Comparison of ENCODE assay signal across 15 mouse cellular contexts in the genomic region with DNA sequence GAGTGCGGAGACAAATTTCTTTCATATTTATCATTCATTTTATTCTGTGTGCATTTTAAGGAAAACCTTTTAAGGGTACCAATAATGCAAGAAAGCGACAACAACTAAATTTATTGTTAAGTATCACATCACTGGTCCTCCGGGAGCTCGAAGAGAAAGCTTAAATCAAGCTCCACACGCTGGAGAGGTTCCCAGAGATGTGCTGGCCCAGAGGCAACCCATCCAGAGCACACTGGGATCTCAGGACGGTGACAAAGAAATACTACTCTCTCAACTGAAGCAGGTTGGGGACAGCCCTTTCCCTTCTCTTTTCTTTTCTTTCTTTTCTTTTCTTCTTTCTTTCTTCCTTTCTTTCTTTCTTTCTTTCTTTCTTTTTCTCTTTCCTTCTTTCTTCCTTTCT.
DNase-seq lines count a peak whose midpoint lies in the region; ATAC-seq and TF ChIP-seq lines count a peak whose summit lies in the region.
"Had no signal": no experiment of that assay in that cellular context is flagged by ENCODE, and none has a peak within 500 bp of the region (broad histone marks: within the 10 kb centered on the region; RNA-seq: fewer than 3 reads in every experiment).

No protein-coding gene starts in this region.

- peak; percentile 42 for DNase-seq in gastrocnemius, adult 18-20 months (ENCODE audit: low spot score)
- no peak for DNase-seq in gastrocnemius, adult 8-10 months (ENCODE audit: low spot score in 2 of 2)
- DNase-seq in lung, embryonic 14.5 days, result no peak
- DNase-seq in lung, postnatal 14 days, result no peak
- no peak for DNase-seq in frontal cortex, postnatal 14 days (ENCODE audit: low spot score in 2 of 2)
- DNase-seq: adrenal gland, postnatal 36 days; thymus, postnatal 4 days had no signal

- H3K9me3 ChIP-seq in lung, embryonic 14.5 days (ENCODE audit: low read depth, low read length), result no peaks in the 10 kb centered on the region
- no peaks in the 10 kb centered on the region for H3K9me3 ChIP-seq in forebrain, embryonic 15.5 days
- H3K9me3 ChIP-seq in midbrain, embryonic 13.5 days, result no peaks in the 10 kb centered on the region
- H3K9me3 ChIP-seq: heart, embryonic 13.5 days; hindbrain, embryonic 15.5 days had no signal

- H3K27ac ChIP-seq in lung, embryonic 14.5 days (ENCODE audit: low read depth), result 0 out of 2 replicates have a peak overlapping the region, but pooled peaks have one; percentile 3
- peak overlapping the region; percentile 70 for H3K27ac ChIP-seq in forebrain, embryonic 15.5 days (replicated peaks)
- peak overlapping the region; percentile 51; the same call in 1 of the 2 replicates for H3K27ac ChIP-seq in midbrain, embryonic 13.5 days
- H3K27ac ChIP-seq: heart, embryonic 13.5 days; hindbrain, embryonic 15.5 days; left cerebral cortex, adult 2 months; liver, embryonic 14.5 days had no signal

- H3K4me2 ChIP-seq in lung, embryonic 14.5 days, result no peak overlapping the region
- H3K4me2 ChIP-seq in forebrain, embryonic 15.5 days (replicated peaks), result no peak overlapping the region
- no peak overlapping the region for H3K4me2 ChIP-seq in midbrain, embryonic 13.5 days (replicated peaks)
- H3K4me2 ChIP-seq: heart, embryonic 13.5 days; hindbrain, embryonic 15.5 days had no signal

- H3K27me3 ChIP-seq in lung, embryonic 14.5 days (ENCODE audit: insufficient read depth, low read length), result no peaks in the 10 kb centered on the region
- H3K27me3 ChIP-seq in forebrain, embryonic 15.5 days, result no peaks in the 10 kb centered on the region
- no peaks in the 10 kb centered on the region for H3K27me3 ChIP-seq in midbrain, embryonic 13.5 days
- H3K27me3 ChIP-seq: CH12.LX; heart, embryonic 13.5 days; hindbrain, embryonic 15.5 days had no signal

- no peak overlapping the region for H3K4me3 ChIP-seq in lung, embryonic 14.5 days (ENCODE audit: low read depth, low read length)
- no peak overlapping the region for H3K4me3 ChIP-seq in forebrain, embryonic 15.5 days
- H3K4me3 ChIP-seq in midbrain, embryonic 13.5 days (replicated peaks), result no peak overlapping the region
- H3K4me3 ChIP-seq: heart, embryonic 13.5 days; hindbrain, embryonic 15.5 days; left cerebral cortex, adult 2 months had no signal

- H3K4me1 ChIP-seq in lung, embryonic 14.5 days (ENCODE audit: insufficient read depth), result peaks cover 10% of the 10 kb centered on the region; the same call in 1 of the 2 replicates
- peaks cover 39% of the 10 kb centered on the region for H3K4me1 ChIP-seq in forebrain, embryonic 15.5 days
- H3K4me1 ChIP-seq in midbrain, embryonic 13.5 days (replicated peaks), result peaks cover 37% of the 10 kb centered on the region

- 74% methylated on average over 6 of the region's 6 CpGs for WGBS in lung, embryonic 14.5 days
- whole genome bisulfite sequencing in forebrain, embryonic 15.5 days, result 17% methylated on average over 6 of the region's 6 CpGs
- WGBS in midbrain, embryonic 13.5 days, result 28% methylated on average over 6 of the region's 6 CpGs

- ATAC-seq in lung, embryonic 14.5 days (ENCODE audit: insufficient read depth), result no peak
- no peak for ATAC-seq in forebrain, embryonic 15.5 days (replicated peaks)
- ATAC-seq in midbrain, embryonic 13.5 days, result no peak
- no peak for ATAC-seq in megakaryocyte progenitor cell, adult 5-6 weeks (replicated peaks; ENCODE audit: poor library complexity)

- no peak for TF ChIP-seq CTCF in lung, embryonic 14.5 days (IDR thresholded peaks at IDR 0.05; ENCODE audit: low read depth)

- H3K36me3 ChIP-seq in lung, embryonic 14.5 days (ENCODE audit: insufficient read depth), result no peaks in the 10 kb centered on the region
- H3K36me3 ChIP-seq in forebrain, embryonic 15.5 days, result no peaks in the 10 kb centered on the region
- no peaks in the 10 kb centered on the region for H3K36me3 ChIP-seq in midbrain, embryonic 13.5 days
- H3K36me3 ChIP-seq: heart, embryonic 13.5 days; hindbrain, embryonic 15.5 days had no signal

- H3K9ac ChIP-seq in lung, embryonic 14.5 days, result no peak overlapping the region
- H3K9ac ChIP-seq in forebrain, embryonic 15.5 days (replicated peaks), result no peak overlapping the region
- no peak overlapping the region for H3K9ac ChIP-seq in midbrain, embryonic 13.5 days (replicated peaks)
- H3K9ac ChIP-seq: heart, embryonic 13.5 days; hindbrain, embryonic 15.5 days; liver, embryonic 14.5 days had no signal

Comparison
In these comparisons a context has a peak if more than half of its experiments do, and no peak if none do; other contexts are left out.
1. H3K27ac ChIP-seq: peak in every context shown above with its lines; median percentile 70 in forebrain, embryonic 15.5 days; 51 in midbrain, embryonic 13.5 days; 3 in lung, embryonic 14.5 days.